Mouse (Mus musculus) neural tube, embryonic 12.5 days (tissue): ENCODE results near the gene Snx29. TPM values are rescaled to one million over a fixed set of nuclear protein-coding genes. Genes with fewer than 3 reads are reported as not detected.

Experiments used
- ATAC-seq: fragments of 200-750 bp; cut with Nextera tagmentation; 2 replicates; pipeline ENCODE4 v1.8.0; 2017; ENCODE audit warnings: low read depth, mild to moderate bottlenecking, moderate TSS enrichment, moderate library complexity; ENCODE audit not compliant: low FRiP score
- H3K27ac ChIP-seq: fragments of 300-500 bp; sonication (generic); 2 replicates; pipeline ENCODE4 v1.5.1; 2016
- H3K27me3 ChIP-seq: fragments of 300-500 bp; sonication (generic); replicated peaks from 2 replicates; pipeline ENCODE4 v1.6.1; 2016; ENCODE audit warnings: mild to moderate bottlenecking
- H3K36me3 ChIP-seq: fragments of 300-500 bp; sonication (generic); 2 replicates; pipeline ENCODE4 v1.6.1; 2016; ENCODE audit warnings: mild to moderate bottlenecking
- H3K4me1 ChIP-seq: fragments of 300-500 bp; sonication (generic); 2 replicates; pipeline ENCODE4 v1.6.1; 2016
- H3K4me2 ChIP-seq: fragments of 300-500 bp; sonication (generic); replicated peaks from 2 replicates; pipeline ENCODE4 v1.6.1; 2016; ENCODE audit warnings: mild to moderate bottlenecking
- H3K4me3 ChIP-seq: fragments of 300-500 bp; sonication (generic); 2 replicates; pipeline ENCODE4 v1.5.1; 2016
- H3K9ac ChIP-seq: fragments of 300-500 bp; sonication (generic); 2 replicates; pipeline ENCODE4 v1.6.1; 2016; ENCODE audit warnings: mild to moderate bottlenecking
- H3K9me3 ChIP-seq: fragments of 300-500 bp; sonication (generic); 2 replicates; pipeline ENCODE4 v1.6.1; 2016; ENCODE audit warnings: mild to moderate bottlenecking
- WGBS: fragments of 180-500 bp; shearing (Covaris S2); methylation state at CpG from one replicate; pipeline ENCODE4 v1.1.7; 2016; 5-methylcytosine and 5-hydroxymethylcytosine counted together
- polyA plus RNA-seq: library from polyadenylated mRNA; unstranded; fragments of >200 nt; fragmentation: Nextera tagmentation; extraction: Ambion mirVana; gene quantifications from 2 replicates; pipeline ENCODE4 v1.2.1, GENCODE M21; 2016

Gene Snx29
- polyA plus RNA-seq, 1 experiment from 2014 or later: 18.1 TPM

DNA sequence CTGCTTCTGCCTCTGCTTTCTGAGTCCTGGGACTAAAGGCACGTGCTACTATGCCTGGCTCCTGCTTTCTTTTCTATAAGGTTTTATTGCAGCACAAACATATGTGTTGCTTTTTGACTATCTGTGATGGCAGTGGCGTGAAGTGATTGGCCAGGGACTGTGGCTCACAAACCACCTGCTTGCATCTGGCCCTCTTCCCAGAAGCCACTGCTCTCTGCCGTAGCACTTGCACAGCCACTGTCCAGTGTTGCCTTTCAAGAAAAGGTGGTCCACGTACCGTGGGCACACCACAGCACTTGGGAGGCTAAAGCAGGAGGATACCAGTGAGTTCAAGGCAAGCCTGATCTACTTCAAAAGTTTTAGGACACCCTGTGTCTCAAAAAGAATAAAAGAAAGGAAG, 154.9 kb downstream of the Snx29 start:
- H3K9me3 ChIP-seq: no peaks in the 10 kb centered on the region
- no peak overlapping the region for H3K4me3 ChIP-seq
- H3K27ac ChIP-seq: no peak overlapping the region
- no peak overlapping the region for H3K9ac ChIP-seq
- no peaks in the 10 kb centered on the region for H3K36me3 ChIP-seq
- 90% methylated on average over 5 of the region's 5 CpGs for WGBS
- no peaks in the 10 kb centered on the region for H3K27me3 ChIP-seq
- H3K4me1 ChIP-seq: no peaks in the 10 kb centered on the region
- H3K4me2 ChIP-seq: no peak overlapping the region
- ATAC-seq: no peak

DNA sequence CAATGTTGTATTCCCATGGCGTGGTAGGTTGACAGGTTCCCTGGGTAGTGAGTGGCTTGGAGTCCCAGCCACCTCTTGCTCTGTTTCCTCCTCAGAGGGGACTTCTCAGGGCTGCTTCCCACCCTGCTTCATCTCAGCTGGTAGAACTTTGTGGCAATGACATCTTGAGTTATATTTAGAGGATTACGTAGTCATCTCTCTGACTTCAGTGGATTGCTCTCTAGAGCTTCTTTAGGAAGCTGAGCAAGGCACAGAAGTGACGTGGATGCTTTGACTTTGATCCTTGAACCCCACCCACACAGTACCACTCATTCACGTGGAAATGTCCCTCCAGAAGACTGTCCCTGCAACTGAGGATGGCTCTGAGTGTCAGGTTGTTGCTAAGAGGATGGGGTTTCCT, 156.9 kb downstream of the Snx29 start:
- Histone ChIP-seq H3K36me3 (no peaks in the 10 kb centered on the region), H3K4me2 (no peak overlapping the region), H3K9ac (no peak overlapping the region), H3K4me3 (no peak overlapping the region), H3K27me3 (no peaks in the 10 kb centered on the region), H3K9me3 (no peaks in the 10 kb centered on the region), H3K4me1 (no peaks in the 10 kb centered on the region), H3K27ac (no peak overlapping the region)
- no peak for ATAC-seq
- WGBS: 78% methylated on average over 4 of the region's 4 CpGs

DNA sequence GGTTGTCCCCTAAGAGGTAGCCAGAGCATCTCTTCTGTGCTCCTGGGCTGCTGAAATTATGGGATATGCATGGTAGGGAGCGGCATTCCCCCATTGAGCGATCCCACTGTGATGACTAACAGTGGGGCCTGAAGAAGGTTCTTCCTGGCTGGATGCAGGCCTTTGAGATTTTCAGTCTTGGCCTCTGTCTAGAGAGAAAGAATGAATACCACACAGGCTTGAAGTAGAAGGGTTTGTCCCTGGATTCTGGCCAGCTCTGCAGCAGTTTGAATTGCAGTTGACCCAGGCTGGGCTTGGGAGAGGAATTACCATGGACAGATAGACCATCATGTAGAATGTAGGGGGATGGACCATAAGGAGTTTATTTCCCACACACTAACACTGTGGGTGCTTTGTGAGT, 159.5 kb downstream of the Snx29 start:
- Histone ChIP-seq H3K9ac (no peak overlapping the region), H3K4me1 (no peaks in the 10 kb centered on the region), H3K9me3 (no peaks in the 10 kb centered on the region), H3K36me3 (no peaks in the 10 kb centered on the region), H3K4me2 (no peak overlapping the region), H3K27me3 (no peaks in the 10 kb centered on the region), H3K4me3 (no peak overlapping the region), H3K27ac (no peak overlapping the region)
- ATAC-seq: no peak
- 90% methylated on average over 2 of the region's 2 CpGs for WGBS

DNA sequence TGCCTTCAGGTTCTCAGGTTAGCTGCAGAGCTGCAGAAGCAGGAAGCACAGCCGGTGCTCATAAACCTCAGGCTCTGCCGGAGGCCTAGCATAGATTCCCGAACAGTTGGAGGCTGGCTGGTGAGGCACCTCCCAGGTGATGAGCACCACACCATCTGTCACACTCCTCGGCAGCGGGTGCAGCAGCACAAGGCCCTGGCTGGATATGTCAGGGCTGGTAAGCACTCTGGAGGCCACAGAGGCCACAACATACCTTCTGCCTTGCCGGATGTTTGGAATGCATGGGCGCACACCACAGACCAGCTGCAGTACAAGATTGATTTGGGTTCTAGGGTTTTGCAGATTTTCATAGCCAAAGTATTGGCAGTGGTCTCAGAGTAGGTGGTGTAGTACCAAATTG, 172.2 kb downstream of the Snx29 start:
- H3K27me3 ChIP-seq: no peaks in the 10 kb centered on the region
- no peak overlapping the region for H3K4me2 ChIP-seq
- H3K27ac ChIP-seq: no peak overlapping the region
- no peaks in the 10 kb centered on the region for H3K9me3 ChIP-seq
- H3K9ac ChIP-seq: no peak overlapping the region
- 69% methylated on average over 7 of the region's 7 CpGs for WGBS
- no peaks in the 10 kb centered on the region for H3K4me1 ChIP-seq
- no peaks in the 10 kb centered on the region for H3K36me3 ChIP-seq
- no peak overlapping the region for H3K4me3 ChIP-seq
- ATAC-seq: no peak

DNA sequence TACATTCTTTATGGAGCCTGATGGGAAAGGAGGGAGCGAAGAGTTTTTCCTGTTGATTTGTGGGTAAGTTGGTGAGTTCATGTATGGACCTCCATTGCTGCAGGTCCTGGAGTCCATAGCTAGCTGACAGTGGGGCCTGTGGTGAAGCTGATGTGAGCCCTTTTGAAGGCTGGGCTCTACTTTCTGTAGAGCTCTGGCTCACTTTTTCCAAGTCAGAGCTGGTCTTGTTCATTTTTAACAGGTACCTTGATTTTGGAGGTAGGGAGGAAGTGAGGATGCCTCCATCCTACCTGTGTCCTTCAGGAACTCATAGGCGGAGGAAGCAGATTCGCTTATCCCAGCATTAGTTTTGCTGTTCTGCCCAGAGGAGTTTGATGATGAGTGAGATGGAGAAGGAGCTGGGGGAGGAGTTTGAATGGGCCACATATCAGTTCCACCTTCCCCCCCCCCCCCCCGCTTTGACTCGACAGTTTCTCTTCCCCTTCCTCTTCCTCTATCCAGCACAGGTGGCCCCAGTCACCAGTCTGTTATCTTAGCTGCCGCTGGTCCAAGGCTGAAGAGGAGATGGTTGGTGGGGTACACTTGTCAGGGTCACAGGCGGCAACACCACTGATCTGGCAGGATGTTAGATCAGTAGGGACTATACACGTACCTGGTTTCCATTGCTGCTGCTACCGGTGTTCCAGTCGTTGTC, 173.4 kb downstream of the Snx29 start:
- Histone ChIP-seq H3K27ac (no peak overlapping the region), H3K27me3 (no peaks in the 10 kb centered on the region), H3K9ac (no peak overlapping the region), H3K4me3 (no peak overlapping the region), H3K4me1 (no peaks in the 10 kb centered on the region), H3K4me2 (no peak overlapping the region), H3K9me3 (no peaks in the 10 kb centered on the region), H3K36me3 (no peaks in the 10 kb centered on the region)
- WGBS: 87% methylated on average over 9 of the region's 10 CpGs
- no peak for ATAC-seq

DNA sequence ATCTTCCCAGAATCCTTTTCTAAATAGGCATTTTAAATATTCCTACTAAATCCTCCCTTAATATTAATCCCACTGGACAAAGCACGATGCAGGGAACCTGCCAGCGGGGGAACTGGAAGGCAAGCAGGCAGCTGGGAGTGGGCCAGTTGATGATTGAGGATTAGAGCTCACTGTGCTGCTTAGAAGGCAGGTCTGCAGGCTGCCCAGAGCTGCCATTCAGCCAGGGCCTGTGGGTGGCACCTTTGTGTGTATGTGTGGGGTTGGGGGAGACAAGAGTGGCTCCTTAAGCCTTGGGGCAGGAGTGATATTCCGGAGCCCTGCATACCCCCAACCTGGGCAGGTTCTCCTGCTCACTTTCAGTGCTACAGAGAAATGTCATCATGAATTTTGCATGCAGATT, 174.0 kb downstream of the Snx29 start:
- H3K4me3 ChIP-seq: no peak overlapping the region
- no peaks in the 10 kb centered on the region for H3K36me3 ChIP-seq
- H3K27ac ChIP-seq: no peak overlapping the region
- no peak for ATAC-seq
- no peak overlapping the region for H3K9ac ChIP-seq
- no peak overlapping the region for H3K4me2 ChIP-seq
- no peaks in the 10 kb centered on the region for H3K4me1 ChIP-seq
- no peaks in the 10 kb centered on the region for H3K9me3 ChIP-seq
- WGBS: 82% methylated on average over 3 of the region's 3 CpGs
- H3K27me3 ChIP-seq: no peaks in the 10 kb centered on the region

DNA sequence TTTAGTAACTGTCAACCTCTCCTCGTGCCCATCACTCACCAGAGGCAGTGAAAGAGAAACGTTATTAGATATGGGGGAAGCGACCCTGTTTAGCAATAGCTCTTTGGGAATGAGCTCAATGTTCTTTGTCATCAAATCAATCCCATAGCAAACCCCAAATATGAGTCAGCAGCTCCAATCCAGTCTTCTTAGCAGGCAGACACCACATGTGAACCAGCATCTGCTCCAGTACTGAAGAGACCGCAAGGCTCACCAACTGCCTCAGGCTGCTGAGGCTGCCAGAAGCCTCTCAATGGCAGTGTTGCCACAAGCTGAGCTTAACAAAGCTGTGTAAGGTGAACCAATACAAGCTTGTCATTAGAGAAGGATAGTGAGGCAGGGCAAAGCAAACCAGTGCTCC, 177.4 kb downstream of the Snx29 start:
- no peak overlapping the region for H3K4me3 ChIP-seq
- WGBS: 73% methylated on average over 4 of the region's 4 CpGs

DNA sequence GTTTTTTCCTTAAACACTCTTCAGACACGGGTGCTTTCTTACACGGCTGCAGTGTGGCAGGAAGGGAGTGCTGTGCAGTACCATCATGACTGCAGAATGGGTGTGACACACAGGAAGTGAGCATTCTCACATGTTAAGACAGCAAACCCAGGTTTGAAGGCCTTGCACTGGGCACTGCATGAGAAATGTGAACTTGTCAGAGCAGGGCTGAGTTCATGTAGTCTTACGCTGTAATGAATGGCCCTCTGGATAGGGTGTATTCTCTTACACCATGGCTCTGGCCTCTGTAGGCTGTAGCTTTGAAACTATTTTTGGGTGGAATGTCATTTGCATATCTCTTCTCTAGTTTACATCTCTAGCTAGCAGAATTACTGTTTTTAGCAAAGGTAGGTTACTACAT, 178.4 kb downstream of the Snx29 start:
- no peaks in the 10 kb centered on the region for H3K27me3 ChIP-seq
- no peaks in the 10 kb centered on the region for H3K36me3 ChIP-seq
- no peak overlapping the region for H3K27ac ChIP-seq
- 89% methylated on average over 3 of the region's 3 CpGs for WGBS
- H3K9me3 ChIP-seq: no peaks in the 10 kb centered on the region
- no peak for ATAC-seq
- H3K4me2 ChIP-seq: no peak overlapping the region
- H3K4me3 ChIP-seq: no peak overlapping the region
- H3K9ac ChIP-seq: no peak overlapping the region
- no peaks in the 10 kb centered on the region for H3K4me1 ChIP-seq

More for the DNA sequence above, 177.4 kb downstream of the Snx29 start:
- Histone ChIP-seq H3K27ac (no peak overlapping the region), H3K4me1 (no peaks in the 10 kb centered on the region), H3K36me3 (no peaks in the 10 kb centered on the region), H3K27me3 (no peaks in the 10 kb centered on the region), H3K4me2 (no peak overlapping the region), H3K9me3 (no peaks in the 10 kb centered on the region), H3K9ac (no peak overlapping the region)
- ATAC-seq: no peak

DNA sequence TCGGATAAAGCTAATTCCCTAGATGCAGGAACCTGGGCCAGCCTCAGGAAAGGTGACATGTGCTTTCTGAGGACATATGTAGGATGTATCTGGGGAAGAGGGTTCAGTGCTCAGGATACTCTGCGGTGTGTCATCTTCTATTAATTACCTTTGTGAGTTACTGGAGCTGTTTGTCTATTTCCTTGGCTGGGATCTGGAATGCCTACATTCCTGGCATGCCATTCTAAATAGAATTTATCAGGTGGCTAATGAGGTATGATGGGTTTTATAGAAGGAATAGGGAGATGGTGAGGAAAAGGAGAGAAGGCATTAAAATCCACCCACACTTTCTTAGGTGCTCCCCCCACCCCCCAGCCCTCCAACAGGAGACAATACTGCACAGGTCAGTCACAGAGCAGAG, 178.9 kb downstream of the Snx29 start:
- no peaks in the 10 kb centered on the region for H3K4me1 ChIP-seq

DNA sequence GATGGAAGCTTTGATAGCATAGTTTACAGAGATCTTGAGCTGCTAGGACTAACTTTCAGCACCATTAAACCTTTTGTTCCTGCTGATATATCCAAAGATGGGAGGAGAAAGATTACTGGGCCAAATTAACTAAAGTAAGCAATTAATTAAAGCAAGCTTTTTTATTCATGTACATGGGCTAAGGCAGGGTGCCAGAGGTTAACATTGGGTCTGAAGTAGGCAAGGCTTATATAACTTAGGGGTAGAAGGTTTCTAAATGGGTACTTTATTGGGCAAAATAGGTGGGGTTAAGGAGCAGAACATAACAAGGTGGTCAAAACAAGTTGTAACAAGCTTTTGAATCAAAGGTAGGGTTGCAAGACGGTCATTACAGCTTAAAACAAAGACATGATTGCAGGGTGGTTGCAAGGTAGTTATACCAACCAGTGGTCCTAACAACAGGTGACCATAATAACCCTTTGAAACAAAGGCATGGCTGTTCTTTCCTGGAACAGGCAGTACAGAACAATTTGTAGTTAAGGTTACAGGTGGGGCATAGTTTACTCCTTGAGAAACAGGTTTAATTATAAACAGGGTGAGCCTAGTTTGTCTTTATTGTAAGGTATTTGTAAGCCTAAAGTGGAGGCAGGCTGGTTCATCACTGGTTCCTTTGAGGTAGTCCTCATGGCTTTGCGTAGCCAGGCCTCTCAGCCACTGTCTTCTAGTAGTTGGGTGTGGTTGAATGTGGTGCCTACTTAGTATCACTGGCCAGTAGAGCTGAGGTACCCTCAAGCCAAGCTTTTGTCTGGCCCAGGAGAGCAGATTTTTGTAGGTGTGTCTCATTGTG, 182.2 kb downstream of the Snx29 start:
- Histone ChIP-seq H3K4me3 (no peak overlapping the region), H3K27me3 (no peaks in the 10 kb centered on the region), H3K36me3 (no peaks in the 10 kb centered on the region), H3K9me3 (no peaks in the 10 kb centered on the region), H3K4me2 (no peak overlapping the region), H3K27ac (no peak overlapping the region), H3K9ac (no peak overlapping the region), H3K4me1 (no peaks in the 10 kb centered on the region)
- no peak for ATAC-seq
- WGBS: 77% methylated on average over 2 of the region's 2 CpGs

More for the DNA sequence above, 178.9 kb downstream of the Snx29 start:
- H3K36me3 ChIP-seq: no peaks in the 10 kb centered on the region
- 89% methylated on average over 2 of the region's 2 CpGs for WGBS
- no peak overlapping the region for H3K4me3 ChIP-seq
- no peak for ATAC-seq
- no peak overlapping the region for H3K9ac ChIP-seq
- no peak overlapping the region for H3K27ac ChIP-seq
- no peak overlapping the region for H3K4me2 ChIP-seq
- H3K9me3 ChIP-seq: no peaks in the 10 kb centered on the region
- H3K27me3 ChIP-seq: no peaks in the 10 kb centered on the region

DNA sequence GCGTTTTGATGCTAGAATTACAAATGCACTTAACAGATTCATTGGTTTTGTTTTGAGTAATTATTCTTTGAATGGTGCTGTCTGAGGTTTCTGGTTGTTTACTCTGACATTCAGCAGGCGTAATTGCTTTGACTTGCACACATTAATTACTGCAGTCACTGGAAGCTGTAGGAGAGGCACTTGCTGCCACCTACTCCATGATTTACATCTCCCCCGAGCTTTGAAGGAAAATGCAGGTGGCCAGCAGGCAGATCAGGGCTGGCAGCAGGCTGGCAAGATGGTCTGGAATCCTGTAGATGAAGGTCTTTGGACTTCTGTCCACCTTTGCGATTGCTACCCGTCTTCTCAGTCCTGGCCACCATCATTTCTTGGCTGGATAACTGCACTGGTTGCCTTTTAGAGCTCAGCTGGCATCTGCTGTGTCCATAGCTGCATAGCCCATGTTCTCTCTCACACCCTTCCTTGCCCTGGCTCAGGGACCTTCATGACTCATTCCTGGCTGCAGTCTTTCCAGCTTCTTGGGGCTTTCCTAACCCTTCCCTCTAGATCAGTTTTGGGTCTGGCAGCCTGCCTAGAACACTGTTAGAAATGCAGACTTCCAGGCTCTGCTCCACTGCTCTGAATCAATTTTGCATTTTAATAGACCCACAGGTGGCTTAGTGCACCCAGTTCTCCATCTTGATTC, 182.9 kb downstream of the Snx29 start:
- Histone ChIP-seq H3K27me3 (no peaks in the 10 kb centered on the region), H3K36me3 (no peaks in the 10 kb centered on the region), H3K4me1 (no peaks in the 10 kb centered on the region), H3K9me3 (no peaks in the 10 kb centered on the region), H3K27ac (no peak overlapping the region), H3K9ac (no peak overlapping the region), H3K4me3 (no peak overlapping the region), H3K4me2 (no peak overlapping the region)
- no peak for ATAC-seq
- 66% methylated on average over 5 of the region's 5 CpGs for WGBS

DNA sequence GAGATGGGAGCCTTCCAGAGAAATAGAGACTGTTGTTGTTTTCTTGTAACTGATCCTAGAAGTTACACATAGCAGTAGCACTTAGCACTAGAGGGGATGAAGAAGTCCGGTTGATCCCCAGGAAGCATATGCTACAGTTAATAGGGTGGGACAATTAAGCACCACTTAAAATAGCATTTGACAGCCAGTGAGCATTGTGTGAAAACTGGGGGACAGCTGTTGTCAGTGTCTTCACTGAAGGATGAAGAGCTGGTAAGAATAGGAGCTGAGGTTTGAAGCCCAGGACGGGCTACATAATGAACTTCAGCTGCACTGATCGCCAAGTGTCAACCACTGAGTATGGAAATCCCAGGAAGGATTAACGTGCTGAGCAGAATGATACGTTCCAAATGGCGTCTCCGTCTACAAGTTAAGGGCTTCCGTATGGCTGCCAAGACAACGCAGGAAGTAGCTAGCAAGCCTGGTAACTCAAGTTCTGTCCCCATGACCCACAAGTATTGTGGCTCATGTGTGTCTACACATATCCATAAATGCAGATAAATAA, 184.6 kb downstream of the Snx29 start:
- no peak overlapping the region for H3K4me2 ChIP-seq
- H3K9me3 ChIP-seq: no peaks in the 10 kb centered on the region
- ATAC-seq: no peak
- H3K36me3 ChIP-seq: no peaks in the 10 kb centered on the region
- no peak overlapping the region for H3K9ac ChIP-seq
- H3K27ac ChIP-seq: no peak overlapping the region
- WGBS: 85% methylated on average over 9 of the region's 9 CpGs
- no peaks in the 10 kb centered on the region for H3K27me3 ChIP-seq
- H3K4me3 ChIP-seq: no peak overlapping the region
- H3K4me1 ChIP-seq: no peaks in the 10 kb centered on the region
